Mouse (Mus musculus) bone marrow macrophage, adult 2 months (primary cell): ENCODE results near the gene Lrba.

ENCODE experiments used
- CTCF ChIP-seq: IDR thresholded peaks from 2 replicates; pipeline ENCODE4 v1.5.1; 2012; ENCODE audit warnings: low read depth, mild to moderate bottlenecking, low read length, moderate library complexity
- POLR2A ChIP-seq: IDR thresholded peaks from 2 replicates; pipeline ENCODE4 v1.6.1; 2012; ENCODE audit warnings: mild to moderate bottlenecking, low read depth, low read length, borderline replicate concordance

- TF ChIP-seq CTCF (no peak), POLR2A (no peak)
Measured at GRCm38 (mm10) chr3:86635464-86635863, 411.0 kb downstream of the Lrba start.
